Mouse (Mus musculus) spleen, adult 2 months (tissue): ENCODE measurements around the gene Kcnk13.

ENCODE experiments used
- CTCF ChIP-seq: fragments of 200-500 bp; IDR thresholded peaks from 2 replicates; pipeline ENCODE4 v1.5.1; 2011; ENCODE audit warnings: mild to moderate bottlenecking, inconsistent platforms; ENCODE audit not compliant: insufficient read depth, insufficient read length, insufficient replicate concordance; ENCODE audit errors: extremely low read depth
- POLR2A ChIP-seq: fragments of 200-500 bp; IDR thresholded peaks from 2 replicates; pipeline ENCODE4 v1.6.1; 2011; ENCODE audit warnings: low read depth, low read length, inconsistent platforms

DNA sequence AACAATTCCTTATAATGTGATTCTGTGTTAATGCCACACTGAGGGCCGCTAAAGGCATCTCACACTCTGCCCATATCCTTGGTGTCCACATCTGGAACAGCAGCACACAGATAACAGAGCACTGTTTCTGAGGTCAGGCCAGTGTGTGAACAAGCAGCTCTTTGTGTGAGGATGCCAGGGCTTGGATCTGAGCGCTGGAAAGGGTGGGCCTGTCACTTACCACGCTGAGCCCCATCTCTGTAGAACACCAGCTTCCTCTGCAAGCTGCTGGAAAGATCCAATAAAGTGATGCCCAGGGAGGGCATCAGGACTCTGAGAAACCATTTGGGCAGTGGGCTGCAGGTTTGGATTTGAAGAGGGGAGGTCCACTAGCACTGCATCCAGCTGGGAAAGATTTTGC lies 100.8 kb downstream of the Kcnk13 start:
- TF ChIP-seq CTCF (no peak), POLR2A (no peak)
